Mouse (Mus musculus) thymus, postnatal 10 days (tissue): ENCODE measurements around the gene Ppp1r35.

Experiments used
- DNase-seq, 2 experiments: peaks; one replicate each; pipeline ENCODE4 v3.0.0; 2021; ENCODE audit warnings: low spot score in 2 of 2

Gene Ppp1r35

GRCm38 (mm10) chr5:137751221-137751887 lies 27.3 kb upstream of the Ppp1r35 start:
- DNase-seq: no peak

GRCm38 (mm10) chr5:137751988-137752387 lies 26.7 kb upstream of the Ppp1r35 start:
- DNase-seq: no peak

GRCm38 (mm10) chr5:137753111-137753832 lies 25.4 kb upstream of the Ppp1r35 start:
- DNase-seq: no peak

- DNase-seq: no peak
Measured at GRCm38 (mm10) chr5:137755425-137755824, 23.2 kb upstream of the Ppp1r35 start.

GRCm38 (mm10) chr5:137756106-137756505 lies 22.5 kb upstream of the Ppp1r35 start:
- no peak for DNase-seq

GRCm38 (mm10) chr5:137756882-137757661 lies 21.6 kb upstream of the Ppp1r35 start:
- peak; percentile 74 to 89 for DNase-seq

GRCm38 (mm10) chr5:137757887-137758286 lies 20.8 kb upstream of the Ppp1r35 start:
- DNase-seq: no peak

GRCm38 (mm10) chr5:137758921-137759534 lies 19.6 kb upstream of the Ppp1r35 start:
- no peak for DNase-seq

- DNase-seq: peak; percentile 73 to 85
Measured at GRCm38 (mm10) chr5:137759971-137760412, 18.7 kb upstream of the Ppp1r35 start.

- no peak for DNase-seq
Measured at GRCm38 (mm10) chr5:137764609-137765340, 13.9 kb upstream of the Ppp1r35 start.

- no peak for DNase-seq
Measured at GRCm38 (mm10) chr5:137766270-137766669, 12.4 kb upstream of the Ppp1r35 start.

GRCm38 (mm10) chr5:137768475-137768874 lies 10.2 kb upstream of the Ppp1r35 start:
- DNase-seq: no peak

- peak in 1 of 2 experiments; percentile 66 for DNase-seq
Measured at GRCm38 (mm10) chr5:137770709-137771108, 7.9 kb upstream of the Ppp1r35 start.

GRCm38 (mm10) chr5:137772755-137773154 lies 5.9 kb upstream of the Ppp1r35 start:
- DNase-seq: no peak

GRCm38 (mm10) chr5:137775587-137776290 lies 2.9 kb upstream of the Ppp1r35 start:
- DNase-seq: no peak

GRCm38 (mm10) chr5:137776408-137776918 lies 2.2 kb upstream of the Ppp1r35 start:
- peak in 1 of 2 experiments; percentile 50 for DNase-seq

- DNase-seq: no peak
Measured at GRCm38 (mm10) chr5:137777267-137777845, 1.3 kb upstream of the Ppp1r35 start.

GRCm38 (mm10) chr5:137779053-137779933 lies 644 bp downstream of the Ppp1r35 start:
- peak; percentile 39 to 44 for DNase-seq

- DNase-seq: no peak
Measured at GRCm38 (mm10) chr5:137781661-137782060, 3.0 kb downstream of the Ppp1r35 start.
